In genomic region chr7:144677341-144678086, GRCm38 (mm10) we compare ENCODE assay signal across 10 mouse cellular contexts.
DNase-seq lines count a peak whose midpoint lies in the region; ATAC-seq and TF ChIP-seq lines count a peak whose summit lies in the region.
"Had no signal": no experiment of that assay in that cellular context is flagged by ENCODE, and none has a peak within 500 bp of the region (broad histone marks: within the 10 kb centered on the region; RNA-seq: fewer than 3 reads in every experiment).

No protein-coding gene starts in this region.

- H3K4me3 ChIP-seq in kidney, postnatal 0 days (replicated peaks; ENCODE audit: low read depth, low read length) = peak overlapping the region; percentile 42
- peak overlapping the region; percentile 47; the same call in 1 of the 2 replicates for H3K4me3 ChIP-seq in embryonic facial prominence, embryonic 13.5 days
- H3K4me3 ChIP-seq in hindbrain, embryonic 16.5 days (ENCODE audit: low read length) = no peak overlapping the region
- H3K4me3 ChIP-seq in midbrain, embryonic 16.5 days (ENCODE audit: low read depth, low read length) = no peak overlapping the region
- H3K4me3 ChIP-seq: erythroblast, embryonic 14.5 days had no signal

- no peaks in the 10 kb centered on the region for H3K36me3 ChIP-seq in kidney, postnatal 0 days (ENCODE audit: insufficient read depth, low read length)
- no peaks in the 10 kb centered on the region for H3K36me3 ChIP-seq in embryonic facial prominence, embryonic 13.5 days
- no peaks in the 10 kb centered on the region for H3K36me3 ChIP-seq in hindbrain, embryonic 16.5 days (ENCODE audit: control insufficient read depth, insufficient read depth, low read length)
- no peaks in the 10 kb centered on the region for H3K36me3 ChIP-seq in midbrain, embryonic 16.5 days (ENCODE audit: control insufficient read depth, insufficient read depth, low read length)

- peak; percentile 20; the same call in 1 of the 2 replicates for TF ChIP-seq CTCF in kidney, postnatal 0 days (IDR thresholded peaks at IDR 0.05; ENCODE audit: low read depth)

- ATAC-seq in kidney, postnatal 0 days (replicated peaks; ENCODE audit: low FRiP score, low read depth) = no peak
- ATAC-seq in embryonic facial prominence, embryonic 13.5 days (ENCODE audit: insufficient number of reproducible peaks, insufficient read depth, low FRiP score, low TSS enrichment, low read depth) = no peak
- 0 out of 2 replicates have a peak, but pooled peaks have one; percentile 45 for ATAC-seq in hindbrain, embryonic 16.5 days
- ATAC-seq in midbrain, embryonic 16.5 days = peak; percentile 32; the same call in 1 of the 2 replicates

- WGBS in kidney, postnatal 0 days = 45% methylated on average over 11 of the region's 12 CpGs
- 35% methylated on average over 11 of the region's 12 CpGs for WGBS in embryonic facial prominence, embryonic 13.5 days
- 32% methylated on average over 11 of the region's 12 CpGs for WGBS in hindbrain, embryonic 16.5 days
- 43% methylated on average over 11 of the region's 12 CpGs for WGBS in midbrain, embryonic 16.5 days

- H3K9me3 ChIP-seq in kidney, postnatal 0 days (replicated peaks; ENCODE audit: low read length) = no peaks in the 10 kb centered on the region
- no peaks in the 10 kb centered on the region for H3K9me3 ChIP-seq in embryonic facial prominence, embryonic 13.5 days
- no peaks in the 10 kb centered on the region for H3K9me3 ChIP-seq in hindbrain, embryonic 16.5 days (ENCODE audit: control insufficient read depth, low read length)
- H3K9me3 ChIP-seq in midbrain, embryonic 16.5 days (replicated peaks; ENCODE audit: control insufficient read depth, low read length, poor library complexity, severe bottlenecking) = no peaks in the 10 kb centered on the region

- H3K27me3 ChIP-seq in kidney, postnatal 0 days (ENCODE audit: insufficient read depth, low read length) = no peaks in the 10 kb centered on the region
- peaks cover 41% of the 10 kb centered on the region for H3K27me3 ChIP-seq in embryonic facial prominence, embryonic 13.5 days
- peaks cover 13% of the 10 kb centered on the region for H3K27me3 ChIP-seq in hindbrain, embryonic 16.5 days (replicated peaks; ENCODE audit: control insufficient read depth, insufficient read depth, low read length)
- H3K27me3 ChIP-seq in midbrain, embryonic 16.5 days (ENCODE audit: control insufficient read depth, insufficient read depth, low read depth, low read length) = peaks cover 15% of the 10 kb centered on the region

- H3K4me2 ChIP-seq in kidney, postnatal 0 days (ENCODE audit: low read length) = peak overlapping the region; percentile 81
- H3K4me2 ChIP-seq in embryonic facial prominence, embryonic 13.5 days = peak overlapping the region; percentile 85
- no peak overlapping the region for H3K4me2 ChIP-seq in hindbrain, embryonic 16.5 days (ENCODE audit: low read length)
- H3K4me2 ChIP-seq in midbrain, embryonic 16.5 days (ENCODE audit: low read length) = peak overlapping the region; percentile 91; the same call in 1 of the 2 replicates

- DNase-seq in kidney, postnatal 0 days (ENCODE audit: low spot score) = no peak
- DNase-seq in kidney, adult 11 months = no peak
- no peak for DNase-seq in T-cell, adult 2 months (ENCODE audit: low spot score)
- DNase-seq in gastrocnemius, postnatal 14 days = no peak
- DNase-seq: kidney, adult 9 months; thymus, postnatal 25 days had no signal

- H3K9ac ChIP-seq in kidney, postnatal 0 days (ENCODE audit: low read depth, low read length) = 0 out of 2 replicates have a peak overlapping the region, but pooled peaks have one; percentile 63
- H3K9ac ChIP-seq in embryonic facial prominence, embryonic 13.5 days = no peak overlapping the region
- no peak overlapping the region for H3K9ac ChIP-seq in hindbrain, embryonic 16.5 days (ENCODE audit: low read depth, low read length)
- H3K9ac ChIP-seq in midbrain, embryonic 16.5 days (ENCODE audit: low read depth, low read length) = no peak overlapping the region

- H3K4me1 ChIP-seq in kidney, postnatal 0 days (replicated peaks; ENCODE audit: insufficient read depth, low read length) = peaks cover 4% of the 10 kb centered on the region
- H3K4me1 ChIP-seq in embryonic facial prominence, embryonic 13.5 days = peaks cover 18% of the 10 kb centered on the region
- H3K4me1 ChIP-seq in hindbrain, embryonic 16.5 days (ENCODE audit: control insufficient read depth, insufficient read depth, low read depth, low read length) = peaks cover 7% of the 10 kb centered on the region
- H3K4me1 ChIP-seq in midbrain, embryonic 16.5 days (ENCODE audit: control insufficient read depth, insufficient read depth, low read length) = peaks cover 6% of the 10 kb centered on the region; the same call in 1 of the 2 replicates

- intact Hi-C loops in gastrocnemius, postnatal 14 days (cut with DNase I; ENCODE audit: low total_unique reads) = no loop called here

- no peak overlapping the region for H3K27ac ChIP-seq in kidney, postnatal 0 days
- no peak overlapping the region for H3K27ac ChIP-seq in embryonic facial prominence, embryonic 13.5 days
- no peak overlapping the region for H3K27ac ChIP-seq in hindbrain, embryonic 16.5 days (ENCODE audit: low read depth, low read length)
- no peak overlapping the region for H3K27ac ChIP-seq in midbrain, embryonic 16.5 days (ENCODE audit: low read length)

Comparison
In these comparisons a context has a peak if more than half of its experiments do, and no peak if none do; other contexts are left out.
1. ATAC-seq: peak in hindbrain, embryonic 16.5 days (single experiment) and midbrain, embryonic 16.5 days (single experiment); none in kidney, postnatal 0 days (single experiment) and embryonic facial prominence, embryonic 13.5 days (single experiment).
2. H3K4me3 ChIP-seq: peak in kidney, postnatal 0 days (single experiment) and embryonic facial prominence, embryonic 13.5 days (single experiment); none in hindbrain, embryonic 16.5 days (single experiment) and midbrain, embryonic 16.5 days (single experiment).